10 mouse cellular contexts compared by ENCODE assay signal in genomic region chr4:140723801-140724200, GRCm38 (mm10). TPM values are rescaled to one million over a fixed set of nuclear protein-coding genes. Genes with fewer than 3 reads are reported as not detected.
DNase-seq lines count a peak whose midpoint lies in the region; ATAC-seq and TF ChIP-seq lines count a peak whose summit lies in the region.
"Had no signal": no experiment of that assay in that cellular context is flagged by ENCODE, and none has a peak within 500 bp of the region (broad histone marks: within the 10 kb centered on the region; RNA-seq: fewer than 3 reads in every experiment).

No protein-coding gene starts in this region.

- TF ChIP-seq CTCF in left cerebral cortex, adult 2 months (IDR thresholded peaks at IDR 0.05) = peak; percentile 52
- TF ChIP-seq CTCF in bone marrow, adult 2 months (IDR thresholded peaks at IDR 0.05; ENCODE audit: control insufficient read depth, insufficient read depth, low read length) = peak; percentile 72
- peak; percentile 60; the same call in 1 of the 2 replicates for TF ChIP-seq CTCF in liver, adult 2 months (IDR thresholded peaks at IDR 0.05; ENCODE audit: low read depth, low read length)

- peaks cover 15% of the 10 kb centered on the region; the same call in 1 of the 2 replicates for H3K36me3 ChIP-seq in liver, adult 2 months (ENCODE audit: control insufficient read depth, insufficient read depth, low read length)
- peaks cover 18% of the 10 kb centered on the region for H3K36me3 ChIP-seq in neural tube, embryonic 11.5 days (ENCODE audit: control insufficient read depth, insufficient read depth, low read length)

- no peaks in the 10 kb centered on the region for H3K9me3 ChIP-seq in neural tube, embryonic 11.5 days (ENCODE audit: control insufficient read depth, low read length)
- H3K9me3 ChIP-seq: embryonic facial prominence, embryonic 13.5 days had no signal

- no peaks in the 10 kb centered on the region for H3K79me2 ChIP-seq in liver, adult 2 months (ENCODE audit: control insufficient read depth, insufficient read depth, low read length)

- H3K4me2 ChIP-seq in neural tube, embryonic 11.5 days (ENCODE audit: low read depth) = no peak overlapping the region
- H3K4me2 ChIP-seq: embryonic facial prominence, embryonic 13.5 days had no signal

- 0 out of 2 replicates have a peak, but pooled peaks have one; percentile 25 for ATAC-seq in granulocyte monocyte progenitor cell, adult 5-6 weeks (replicated peaks; ENCODE audit: poor library complexity, severe bottlenecking)
- ATAC-seq in neural tube, embryonic 11.5 days (ENCODE audit: insufficient read depth, low FRiP score, low TSS enrichment) = peak; percentile 55; the same call in 1 of the 2 replicates

- no peak overlapping the region for H3K4me3 ChIP-seq in left cerebral cortex, adult 2 months
- H3K4me3 ChIP-seq in bone marrow, adult 2 months (replicated peaks; ENCODE audit: control insufficient read depth, low read depth, low read length) = no peak overlapping the region
- H3K4me3 ChIP-seq in liver, adult 2 months (ENCODE audit: insufficient read depth, low read depth, low read length) = no peak overlapping the region
- no peak overlapping the region for H3K4me3 ChIP-seq in neural tube, embryonic 11.5 days (ENCODE audit: low read depth, low read length)
- H3K4me3 ChIP-seq: embryonic facial prominence, embryonic 13.5 days; myocyte had no signal

- H3K27me3 ChIP-seq in liver, adult 2 months (ENCODE audit: control insufficient read depth, insufficient read depth, low read length) = no peaks in the 10 kb centered on the region
- no peaks in the 10 kb centered on the region for H3K27me3 ChIP-seq in neural tube, embryonic 11.5 days (ENCODE audit: control insufficient read depth, insufficient read depth, low read length)
- H3K27me3 ChIP-seq: embryonic facial prominence, embryonic 13.5 days had no signal

- H3K4me1 ChIP-seq in bone marrow, adult 2 months (ENCODE audit: control insufficient read depth, insufficient read depth, low read length) = no peaks in the 10 kb centered on the region
- H3K4me1 ChIP-seq in liver, adult 2 months (ENCODE audit: control insufficient read depth, insufficient read depth, low read length) = no peaks in the 10 kb centered on the region
- no peaks in the 10 kb centered on the region for H3K4me1 ChIP-seq in neural tube, embryonic 11.5 days (ENCODE audit: control insufficient read depth, insufficient read depth, low read length)
- H3K4me1 ChIP-seq: embryonic facial prominence, embryonic 13.5 days had no signal

- TF ChIP-seq POLR2A in bone marrow, adult 2 months (IDR thresholded peaks at IDR 0.05; ENCODE audit: borderline replicate concordance, control insufficient read depth, low read depth, low read length) = no peak
- TF ChIP-seq POLR2A in liver, adult 2 months (IDR thresholded peaks at IDR 0.05; ENCODE audit: extremely low read depth, insufficient read depth, low read length) = no peak

- DNase-seq in left cerebral cortex, adult 2 months (ENCODE audit: extremely low spot score in 1 of 2, low spot score in 2 of 2) = no peak
- no peak for DNase-seq in left cerebral cortex, adult 9 months (ENCODE audit: low spot score in 2 of 2)
- no peak for DNase-seq in liver, adult 2 months (ENCODE audit: extremely low read depth, low read depth, low spot score)
- peak; percentile 56 for DNase-seq in neural tube, embryonic 11.5 days (ENCODE audit: low spot score)
- no peak for DNase-seq in ovary, adult 18-20 months (ENCODE audit: low spot score)
- no peak for DNase-seq in layer of hippocampus, postnatal 14 days (ENCODE audit: low spot score in 2 of 2)

- H3K9ac ChIP-seq in liver, adult 2 months (ENCODE audit: low read depth, low read length) = no peak overlapping the region
- no peak overlapping the region for H3K9ac ChIP-seq in neural tube, embryonic 11.5 days (ENCODE audit: low read length)
- H3K9ac ChIP-seq: embryonic facial prominence, embryonic 13.5 days had no signal

- H3K27ac ChIP-seq in left cerebral cortex, adult 2 months = no peak overlapping the region
- no peak overlapping the region for H3K27ac ChIP-seq in bone marrow, adult 2 months (ENCODE audit: control insufficient read depth, insufficient read depth, low read depth, low read length, poor library complexity)
- H3K27ac ChIP-seq in liver, adult 2 months (replicated peaks; ENCODE audit: insufficient read depth, low read depth, low read length) = no peak overlapping the region
- no peak overlapping the region for H3K27ac ChIP-seq in neural tube, embryonic 11.5 days (ENCODE audit: low read depth, low read length)

- intact Hi-C loops in left cerebral cortex, adult 2 months (cut with DNase I) = loop anchor here (2.0 kb wide), 2 partner anchors 179 to 233 kb away; no protein-coding TSS in a partner anchor

- 61% methylated on average over 5 of the region's 5 CpGs for WGBS in bone marrow, adult 2 months
- 76% methylated on average over 5 of the region's 5 CpGs for WGBS in liver, adult 2 months
- 63% methylated on average over 5 of the region's 5 CpGs for WGBS in neural tube, embryonic 11.5 days

RNA-seq across cellular contexts. Expression of gene Padi6, which starts 18.6 kb away (rescaled TPM):
- not detected for total RNA-seq in left cerebral cortex, adult 2 months (2021)
- not detected in 2 replicates for polyA plus RNA-seq in bone marrow, adult 2 months (2011; ENCODE audit: insufficient read depth, insufficient read length, low replicate concordance, missing spikeins)
- total RNA-seq in granulocyte monocyte progenitor cell, adult 5-6 weeks (2014; fragmentation: Nextera tagmentation) = not detected in 2 replicates
- not detected in 2 replicates for total RNA-seq in granulocyte monocyte progenitor cell, adult 5-6 weeks (2017)
- not detected in 2 replicates for total RNA-seq in liver, adult 2 months (2014; rRNA removed)
- polyA plus RNA-seq in liver, adult 2 months (2012; rRNA removed) = not detected in 2 replicates
- polyA plus RNA-seq in neural tube, embryonic 11.5 days (2014; fragmentation: Nextera tagmentation; extraction: Ambion mirVana) = not detected in 2 replicates
- under 1 TPM in 1 of 2 experiments, not detected in 1; 0.17 TPM for total RNA-seq in layer of hippocampus, postnatal 14 days (2021)
- polyA plus RNA-seq: embryonic facial prominence, embryonic 13.5 days had no signal

RNA-seq across cellular contexts. Expression of gene Rcc2, which starts 23.5 kb away (rescaled TPM):
- total RNA-seq in left cerebral cortex, adult 2 months (2021) = 10 to 100 TPM; 87.4 to 91.7 TPM
- polyA plus RNA-seq in bone marrow, adult 2 months (2011; ENCODE audit: insufficient read depth, insufficient read length, low replicate concordance, missing spikeins) = 92.8 and 105 TPM in 2 replicates
- 150 and 183 TPM in 2 replicates for total RNA-seq in granulocyte monocyte progenitor cell, adult 5-6 weeks (2014; fragmentation: Nextera tagmentation)
- 146 and 176 TPM in 2 replicates for total RNA-seq in granulocyte monocyte progenitor cell, adult 5-6 weeks (2017)
- total RNA-seq in liver, adult 2 months (2014; rRNA removed) = 5.3 and 7.2 TPM in 2 replicates
- polyA plus RNA-seq in liver, adult 2 months (2012; rRNA removed) = 14.3 and 16.3 TPM in 2 replicates
- 76.3 and 79.9 TPM in 2 replicates for polyA plus RNA-seq in neural tube, embryonic 11.5 days (2014; fragmentation: Nextera tagmentation; extraction: Ambion mirVana)
- total RNA-seq in layer of hippocampus, postnatal 14 days (2021) = 10 to 100 TPM; 74.9 to 75.4 TPM

RNA-seq across cellular contexts. Expression of gene Padi4, which starts 50.2 kb away (rescaled TPM):
- under 1 TPM in 1 of 2 experiments, not detected in 1; 0.14 TPM for total RNA-seq in left cerebral cortex, adult 2 months (2021)
- polyA plus RNA-seq in bone marrow, adult 2 months (2011; ENCODE audit: insufficient read depth, insufficient read length, low replicate concordance, missing spikeins) = 15.2 and 60.1 TPM in 2 replicates
- 2.8 and 7.9 TPM in 2 replicates for total RNA-seq in granulocyte monocyte progenitor cell, adult 5-6 weeks (2014; fragmentation: Nextera tagmentation)
- total RNA-seq in granulocyte monocyte progenitor cell, adult 5-6 weeks (2017) = 5.1 and 6.4 TPM in 2 replicates
- 0.09 TPM in 1 of 2 replicates, not detected in the other for total RNA-seq in liver, adult 2 months (2014; rRNA removed)
- 0.12 and 0.20 TPM in 2 replicates for polyA plus RNA-seq in liver, adult 2 months (2012; rRNA removed)
- polyA plus RNA-seq in neural tube, embryonic 11.5 days (2014; fragmentation: Nextera tagmentation; extraction: Ambion mirVana) = 0.09 and 0.50 TPM in 2 replicates
- not detected for total RNA-seq in layer of hippocampus, postnatal 14 days (2021)
- polyA plus RNA-seq: embryonic facial prominence, embryonic 13.5 days had no signal

RNA-seq across cellular contexts. Expression of gene Arhgef10l, which starts 58.0 kb away (rescaled TPM):
- total RNA-seq in left cerebral cortex, adult 2 months (2021) = 10 to 100 TPM; 63.2 to 71.5 TPM
- 7.0 and 11.0 TPM in 2 replicates for polyA plus RNA-seq in bone marrow, adult 2 months (2011; ENCODE audit: insufficient read depth, insufficient read length, low replicate concordance, missing spikeins)
- 4.2 and 6.0 TPM in 2 replicates for total RNA-seq in granulocyte monocyte progenitor cell, adult 5-6 weeks (2014; fragmentation: Nextera tagmentation)
- total RNA-seq in granulocyte monocyte progenitor cell, adult 5-6 weeks (2017) = 6.9 and 7.2 TPM in 2 replicates
- total RNA-seq in liver, adult 2 months (2014; rRNA removed) = 17.7 and 25.5 TPM in 2 replicates
- polyA plus RNA-seq in liver, adult 2 months (2012; rRNA removed) = 54.4 and 69.9 TPM in 2 replicates
- polyA plus RNA-seq in neural tube, embryonic 11.5 days (2014; fragmentation: Nextera tagmentation; extraction: Ambion mirVana) = 20.1 and 25.3 TPM in 2 replicates
- 10 to 100 TPM; 48.8 to 50.8 TPM for total RNA-seq in layer of hippocampus, postnatal 14 days (2021)
